Mouse (Mus musculus) thymus, adult 2 months (tissue): Measurements from ENCODE around the gene Sc5d.

Experiments used
- CTCF ChIP-seq: fragments of 200-500 bp; IDR thresholded peaks from 2 replicates; pipeline ENCODE4 v1.5.1; 2012; ENCODE audit warnings: mild to moderate bottlenecking, control low read depth, low read length, moderate library complexity, borderline replicate concordance; ENCODE audit not compliant: control insufficient read depth, poor library complexity, insufficient read depth; ENCODE audit errors: extremely low read depth
- POLR2A ChIP-seq: fragments of 200-500 bp; IDR thresholded peaks from 2 replicates; pipeline ENCODE4 v1.6.1; 2012; ENCODE audit warnings: mild to moderate bottlenecking, low read length, control low read depth, moderate library complexity; ENCODE audit not compliant: control insufficient read depth, poor library complexity, insufficient read depth; ENCODE audit errors: extremely low read depth

GRCm38 (mm10) chr9:42219001-42219660 is 44.9 kb downstream of the Sc5d start:
- TF ChIP-seq CTCF = no peak
- TF ChIP-seq POLR2A = no peak
